Mouse (Mus musculus) hindbrain, embryonic 13.5 days (tissue): Measurements from ENCODE around the gene Pear1. TPM values are rescaled to one million over a fixed set of nuclear protein-coding genes. Genes with fewer than 3 reads are reported as not detected.

Experiments used
- ATAC-seq: fragments of 200-750 bp; cut with Nextera tagmentation; 2 replicates; pipeline ENCODE4 v1.8.0; 2017; ENCODE audit warnings: moderate TSS enrichment; ENCODE audit not compliant: low FRiP score
- H3K27ac ChIP-seq: fragments of 300-500 bp; sonication (generic); 2 replicates; pipeline ENCODE4 v1.5.1; 2015; ENCODE audit warnings: inconsistent platforms, mild to moderate bottlenecking, moderate library complexity
- H3K27me3 ChIP-seq: fragments of 300-500 bp; sonication (generic); 2 replicates; pipeline ENCODE4 v1.6.1; 2015; ENCODE audit warnings: mild to moderate bottlenecking, inconsistent platforms
- H3K36me3 ChIP-seq: fragments of 300-500 bp; sonication (generic); 2 replicates; pipeline ENCODE4 v1.6.1; 2015; ENCODE audit warnings: mild to moderate bottlenecking, inconsistent platforms
- H3K4me1 ChIP-seq: fragments of 300-500 bp; sonication (generic); replicated peaks from 2 replicates; pipeline ENCODE4 v1.6.1; 2015; ENCODE audit warnings: inconsistent platforms
- H3K4me2 ChIP-seq: fragments of 300-500 bp; sonication (generic); 2 replicates; pipeline ENCODE4 v1.6.1; 2015; ENCODE audit warnings: inconsistent platforms, mild to moderate bottlenecking, moderate library complexity
- H3K4me3 ChIP-seq: fragments of 300-500 bp; sonication (generic); 2 replicates; pipeline ENCODE4 v1.5.1; 2015; ENCODE audit warnings: mild to moderate bottlenecking, inconsistent platforms
- H3K9ac ChIP-seq: fragments of 300-500 bp; sonication (generic); 2 replicates; pipeline ENCODE4 v1.6.1; 2015; ENCODE audit warnings: mild to moderate bottlenecking, inconsistent platforms
- H3K9me3 ChIP-seq: fragments of 300-500 bp; sonication (generic); 2 replicates; pipeline ENCODE4 v1.6.1; 2016; ENCODE audit warnings: inconsistent platforms
- WGBS: fragments of 180-500 bp; shearing (Covaris S2); methylation state at CpG from one replicate; pipeline ENCODE4 v1.1.7; 2015; 5-methylcytosine and 5-hydroxymethylcytosine counted together
- polyA plus RNA-seq: library from polyadenylated mRNA; unstranded; fragments of >200 nt; fragmentation: Nextera tagmentation; extraction: Ambion mirVana; gene quantifications from 2 replicates; pipeline ENCODE4 v1.2.1, GENCODE M21; 2015

The Pear1 gene
- polyA plus RNA-seq, 1 experiment from 2014 or later, result 9.8 TPM

DNA sequence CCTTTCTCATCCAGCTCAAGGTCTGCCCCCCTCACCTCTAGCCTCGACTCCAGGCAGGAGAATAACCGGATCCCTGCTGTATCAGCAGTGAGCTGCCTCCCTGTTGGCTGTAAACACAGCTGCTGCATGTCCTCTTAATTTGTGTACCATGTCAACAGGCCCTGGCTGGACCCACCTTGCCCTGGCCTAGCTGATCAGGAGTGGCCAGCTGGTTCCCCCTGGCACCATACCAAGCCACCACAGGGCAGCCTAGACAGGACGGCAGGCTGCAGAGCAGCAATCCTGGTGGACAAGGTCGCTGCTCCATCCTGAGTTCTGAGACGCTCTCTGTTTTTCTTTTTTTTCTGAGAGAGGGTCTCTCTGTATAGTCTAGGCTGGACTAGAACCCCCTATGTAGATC is 22.4 kb downstream of the Pear1 start:
- Histone ChIP-seq H3K36me3 (no peaks in the 10 kb centered on the region), H3K4me2 (no peak overlapping the region), H3K27ac (no peak overlapping the region), H3K27me3 (peaks cover 97% of the 10 kb centered on the region), H3K4me1 (peaks cover 34% of the 10 kb centered on the region), H3K4me3 (no peak overlapping the region), H3K9ac (no peak overlapping the region), H3K9me3 (no peaks in the 10 kb centered on the region)
- 66% methylated on average over 5 of the region's 5 CpGs for WGBS
- ATAC-seq, result no peak

DNA sequence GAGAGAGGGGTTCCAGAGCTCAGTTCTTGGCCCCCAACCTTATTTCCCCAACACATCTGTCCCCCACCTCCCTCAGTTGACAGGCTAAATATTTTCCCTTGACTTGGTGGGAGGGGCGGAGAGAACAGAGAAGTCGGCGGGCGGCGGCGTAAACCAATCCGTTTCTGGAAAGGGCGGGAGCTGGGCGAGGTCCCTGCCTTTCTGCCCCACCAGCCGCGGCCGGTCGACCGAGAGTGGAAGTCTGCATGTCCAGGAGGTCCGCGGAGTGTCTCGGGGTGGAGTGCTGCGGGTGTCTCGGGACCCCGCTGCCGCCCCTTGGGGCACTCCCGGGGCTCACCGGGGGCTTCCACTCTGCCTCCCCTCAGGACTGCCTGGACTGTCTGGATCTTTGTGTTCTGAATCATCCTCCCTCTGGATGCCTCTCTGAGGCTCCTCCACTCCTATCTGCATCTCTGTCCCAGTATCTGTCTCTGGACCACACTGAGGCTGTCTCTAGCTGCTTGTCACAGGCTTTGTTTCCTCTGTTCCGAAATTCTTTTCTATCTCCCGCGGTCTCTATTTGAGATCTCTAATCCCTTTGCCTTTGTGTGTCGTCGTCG is 27.3 kb downstream of the Pear1 start, which contains the start of gene Insrr:
Gene Insrr (plus strand): TSS at position 216 of the 599 bp plus-strand sequence.
- H3K27ac ChIP-seq, result no peak within 1 kb of the TSS
- WGBS, result 1% methylated on average over 29 of the region's 29 CpGs
- H3K4me1 ChIP-seq, result peaks cover 50% of the 10 kb centered on the region
- H3K36me3 ChIP-seq, result no peaks in the 10 kb centered on the region
- no peak for ATAC-seq
- peaks cover 97% of the 10 kb centered on the region for H3K27me3 ChIP-seq
- H3K4me2 ChIP-seq, result peak within 1 kb of the TSS; percentile 59
- H3K4me3 ChIP-seq, result peak within 1 kb of the TSS; percentile 38
- no peaks in the 10 kb centered on the region for H3K9me3 ChIP-seq
- H3K9ac ChIP-seq, result peak within 1 kb of the TSS; percentile 56

DNA sequence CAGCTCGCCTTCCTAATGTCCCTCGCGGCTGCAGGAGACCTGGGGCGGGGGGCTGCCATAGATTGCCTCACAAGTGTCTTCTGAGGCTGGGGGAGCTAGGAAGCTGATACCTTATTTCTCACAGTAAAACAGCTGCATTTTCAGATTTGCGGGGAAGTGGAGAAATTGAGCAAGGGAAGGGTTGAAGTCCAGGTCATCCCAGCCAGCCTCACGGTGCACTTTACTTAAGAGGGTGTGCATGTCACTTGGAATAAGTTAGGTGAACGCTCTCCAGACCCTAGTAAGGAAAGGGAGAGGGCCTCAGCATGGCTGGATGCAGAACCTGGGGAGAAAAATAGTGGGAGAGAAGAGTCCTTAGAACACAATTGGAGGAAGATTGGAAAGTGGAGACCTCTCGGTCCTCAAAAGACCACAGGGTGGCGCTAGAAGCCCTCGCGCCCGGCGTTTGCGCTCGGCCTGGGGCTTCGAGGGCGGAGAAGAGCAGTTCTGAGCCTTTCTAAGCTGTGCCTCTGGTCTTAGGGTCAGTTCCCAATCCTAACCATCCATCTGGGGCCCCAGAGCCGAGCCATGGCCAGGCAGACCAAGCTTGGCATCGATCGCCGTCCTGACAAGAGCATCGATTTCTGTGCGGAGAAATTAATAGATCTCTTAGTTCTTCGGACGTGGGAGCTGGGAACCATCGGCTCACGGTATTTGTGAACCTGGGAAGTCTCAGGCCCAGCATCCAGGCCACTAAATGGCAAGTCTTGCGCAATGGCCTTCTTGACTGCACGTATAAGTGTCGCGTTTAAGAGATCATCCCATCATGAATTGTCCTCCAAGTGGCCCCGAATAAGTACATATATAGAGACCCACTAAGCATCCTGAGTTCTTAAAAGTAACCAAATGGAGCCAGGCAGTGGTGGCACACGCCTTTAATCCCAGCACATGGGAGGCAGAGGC is 28.5 kb downstream of the Pear1 start:
- H3K9me3 ChIP-seq, result no peaks in the 10 kb centered on the region
- WGBS, result 14% methylated on average over 33 of the region's 33 CpGs
- H3K4me1 ChIP-seq, result peaks cover 50% of the 10 kb centered on the region
- no peak overlapping the region for H3K27ac ChIP-seq
- H3K27me3 ChIP-seq, result peaks cover 99% of the 10 kb centered on the region
- no peak for ATAC-seq
- H3K4me3 ChIP-seq, result peak overlapping the region; percentile 38
- peak overlapping the region; percentile 64 for H3K9ac ChIP-seq
- no peaks in the 10 kb centered on the region for H3K36me3 ChIP-seq
- H3K4me2 ChIP-seq, result peak overlapping the region; percentile 59

DNA sequence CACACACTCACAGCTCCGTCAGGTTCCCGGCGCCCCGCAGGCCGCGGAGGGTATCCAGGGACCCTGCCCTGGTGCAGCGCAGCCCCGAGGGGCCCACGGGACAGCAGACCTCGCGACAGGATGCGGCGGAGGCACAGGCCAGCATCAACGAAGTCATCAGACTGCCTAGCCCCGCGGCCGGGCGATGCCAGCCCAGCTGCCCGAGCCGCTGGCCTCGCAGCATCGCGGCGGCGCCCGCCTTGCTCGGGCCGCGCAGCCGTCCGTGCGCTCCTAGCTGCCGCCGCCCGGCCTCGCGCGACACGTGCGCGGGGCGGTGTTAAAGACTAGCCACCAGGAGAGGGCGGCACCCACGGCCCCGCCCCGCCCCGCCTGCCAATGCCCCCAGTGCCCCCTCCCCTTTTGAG is 29.2 kb downstream of the Pear1 start, which contains the start of gene Ntrk1:
Gene Ntrk1 (minus strand): TSS at position 241 of the 404 bp plus-strand sequence.
- H3K9me3 ChIP-seq, result no peaks in the 10 kb centered on the region
- H3K27ac ChIP-seq, result no peak within 1 kb of the TSS
- ATAC-seq, result peak; percentile 49
- WGBS, result 0% methylated on average over 41 of the region's 47 CpGs
- peaks cover 53% of the 10 kb centered on the region for H3K4me1 ChIP-seq
- peak within 1 kb of the TSS; percentile 59 for H3K4me2 ChIP-seq
- no peaks in the 10 kb centered on the region for H3K36me3 ChIP-seq
- peak within 1 kb of the TSS; percentile 38 for H3K4me3 ChIP-seq
- H3K27me3 ChIP-seq, result peaks cover 98% of the 10 kb centered on the region
- H3K9ac ChIP-seq, result peak within 1 kb of the TSS; percentile 64

DNA sequence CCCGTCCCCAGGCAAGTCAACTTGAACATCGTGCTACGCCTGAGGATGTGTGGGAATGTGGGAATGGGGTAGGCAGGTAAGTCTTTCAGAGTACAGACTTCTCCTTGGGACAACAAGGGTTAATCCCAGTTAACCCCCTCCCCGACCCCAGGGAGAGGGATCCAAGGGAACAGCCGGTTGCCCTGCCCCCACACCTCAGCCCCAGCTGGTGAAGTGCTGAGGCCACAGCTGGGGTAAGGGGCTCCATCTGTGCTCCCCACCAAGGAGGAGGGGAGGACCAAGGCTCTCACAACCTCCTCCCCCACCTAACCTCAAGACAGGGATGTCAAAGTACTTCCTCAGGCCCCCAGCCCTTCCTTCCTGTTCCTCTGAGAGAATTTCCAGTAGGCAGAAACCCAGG is 34.3 kb downstream of the Pear1 start:
- Histone ChIP-seq H3K4me3 (no peak overlapping the region), H3K27ac (peak overlapping the region; percentile 18; the same call in 1 of the 2 replicates), H3K4me1 (peaks cover 28% of the 10 kb centered on the region), H3K9me3 (no peaks in the 10 kb centered on the region), H3K27me3 (peaks cover 51% of the 10 kb centered on the region), H3K36me3 (no peaks in the 10 kb centered on the region), H3K4me2 (no peak overlapping the region), H3K9ac (no peak overlapping the region)
- ATAC-seq, result no peak
- WGBS, result 34% methylated on average over 5 of the region's 5 CpGs

DNA sequence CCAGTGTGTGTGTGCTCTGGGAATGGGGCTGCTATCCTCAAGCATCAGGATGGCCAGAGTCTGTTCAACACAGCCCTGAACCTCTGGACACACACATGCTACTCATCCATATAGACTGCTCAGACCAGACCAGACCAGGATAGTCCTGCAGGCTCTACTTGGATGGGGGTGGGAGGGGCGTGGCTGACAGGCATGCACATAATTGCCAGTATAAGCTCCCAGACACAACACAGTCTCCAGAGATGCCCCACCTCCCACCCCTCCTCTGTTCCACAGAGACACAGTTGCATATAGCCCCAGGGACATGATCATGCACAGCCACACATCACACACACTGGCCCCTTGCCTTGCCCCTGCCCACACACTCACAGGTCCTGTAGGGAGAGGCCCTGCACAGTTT is 34.9 kb downstream of the Pear1 start:
- WGBS, result 48% methylated on average over 1 of the region's 1 CpGs

DNA sequence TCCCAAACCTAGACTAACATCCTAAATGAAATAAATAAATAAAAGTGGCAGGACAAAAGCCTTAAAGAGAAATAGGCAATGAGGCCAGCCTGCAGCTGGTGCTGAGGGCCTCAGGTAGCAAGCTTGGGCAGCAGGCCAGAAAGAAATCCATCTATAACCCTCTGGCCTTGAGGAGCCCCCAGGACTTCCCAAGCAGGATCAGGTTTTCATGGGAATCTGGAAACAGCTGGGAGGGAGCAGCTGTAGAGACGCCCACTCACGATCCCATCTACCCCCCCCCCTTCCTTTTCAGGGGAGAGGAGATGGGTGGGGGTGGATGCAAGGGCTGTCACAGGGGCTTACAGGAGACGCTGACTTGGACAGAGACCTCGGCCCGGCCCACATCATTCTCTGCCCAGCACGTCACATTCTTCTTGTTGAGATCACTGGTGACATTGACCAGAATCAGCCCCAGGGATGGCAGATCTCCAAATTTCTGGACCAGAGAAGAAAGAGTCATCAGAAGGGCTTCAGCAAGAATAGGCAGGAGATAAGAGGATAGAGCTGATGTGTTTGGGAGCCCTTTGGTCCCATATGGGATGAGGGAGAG is 38.4 kb downstream of the Pear1 start:
- Histone ChIP-seq H3K9ac (no peak overlapping the region), H3K4me1 (peaks cover 26% of the 10 kb centered on the region), H3K36me3 (no peaks in the 10 kb centered on the region), H3K9me3 (no peaks in the 10 kb centered on the region), H3K27ac (no peak overlapping the region), H3K27me3 (peaks cover 10% of the 10 kb centered on the region; the same call in 1 of the 2 replicates), H3K4me2 (no peak overlapping the region), H3K4me3 (no peak overlapping the region)
- ATAC-seq, result no peak
- WGBS, result 44% methylated on average over 6 of the region's 6 CpGs

More for the DNA sequence above, 34.9 kb downstream of the Pear1 start:
- no peak overlapping the region for H3K9ac ChIP-seq
- no peak for ATAC-seq
- H3K36me3 ChIP-seq, result no peaks in the 10 kb centered on the region
- H3K4me2 ChIP-seq, result no peak overlapping the region
- H3K27ac ChIP-seq, result 0 out of 2 replicates have a peak overlapping the region, but pooled peaks have one; percentile 18
- H3K9me3 ChIP-seq, result no peaks in the 10 kb centered on the region
- H3K4me1 ChIP-seq, result peaks cover 23% of the 10 kb centered on the region
- H3K4me3 ChIP-seq, result no peak overlapping the region
- H3K27me3 ChIP-seq, result peaks cover 46% of the 10 kb centered on the region

DNA sequence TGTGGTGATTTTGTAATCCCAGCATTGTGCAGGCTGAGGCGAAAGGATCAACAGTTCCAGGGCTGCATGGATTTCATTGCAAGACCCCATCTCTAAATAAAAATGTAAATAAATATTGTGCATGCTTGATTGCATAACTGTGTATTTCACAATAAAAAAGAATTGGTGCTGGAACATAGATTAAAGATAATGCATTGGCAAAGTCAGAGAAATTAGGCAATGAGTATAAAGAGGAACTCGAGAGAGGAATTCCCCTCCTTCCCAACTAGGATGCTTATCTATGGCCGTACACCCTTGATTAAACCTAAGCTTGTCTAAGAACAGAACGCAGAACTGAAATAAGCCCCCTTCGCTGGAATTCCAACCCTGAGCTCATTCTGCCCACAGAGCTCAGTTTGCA is 39.0 kb downstream of the Pear1 start:
- Histone ChIP-seq H3K27me3 (0 out of 2 replicates have a peak, but pooled peaks cover 5% of the 10 kb centered on the region), H3K9me3 (no peaks in the 10 kb centered on the region), H3K4me1 (peaks cover 25% of the 10 kb centered on the region), H3K9ac (no peak overlapping the region), H3K27ac (no peak overlapping the region), H3K4me2 (no peak overlapping the region), H3K36me3 (no peaks in the 10 kb centered on the region), H3K4me3 (no peak overlapping the region)
- ATAC-seq, result no peak
- 88% methylated on average over 5 of the region's 5 CpGs for WGBS

DNA sequence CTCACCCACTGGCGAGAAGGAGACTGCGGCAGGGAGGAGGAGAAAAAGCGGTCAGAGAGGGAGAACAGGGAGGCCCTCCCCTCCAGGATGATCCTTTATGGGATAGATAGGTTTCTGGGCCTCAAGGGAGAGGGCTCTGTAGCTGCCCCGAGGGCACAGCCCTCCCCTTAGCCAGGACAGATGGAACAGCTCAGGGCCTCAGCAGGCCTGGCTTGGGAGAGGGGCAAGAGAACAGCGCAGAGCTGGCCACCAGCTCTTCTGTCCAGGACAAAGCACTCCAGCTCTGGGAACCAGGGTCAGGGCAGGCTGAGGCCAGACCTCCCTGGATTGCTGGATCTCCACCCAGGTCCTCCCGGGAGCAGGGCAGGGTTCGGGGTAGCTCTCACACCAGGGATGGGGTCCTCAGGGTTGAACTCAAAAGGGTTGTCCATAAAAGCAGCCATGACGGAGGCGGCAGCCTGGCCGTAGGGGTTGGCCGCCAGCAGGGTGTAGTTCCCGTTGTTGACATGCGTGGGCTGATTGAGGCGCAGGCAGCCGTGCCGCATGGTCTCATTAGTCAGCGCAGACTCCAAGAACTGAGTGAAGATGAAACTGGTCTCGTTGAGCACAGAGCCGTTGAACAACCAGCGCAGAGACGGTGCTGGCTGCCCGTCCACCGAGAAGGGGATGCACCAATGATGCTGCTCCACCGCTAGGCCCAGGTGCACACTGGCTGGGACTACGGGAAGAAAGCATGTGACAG is 40.7 kb downstream of the Pear1 start:
- Histone ChIP-seq H3K4me2 (no peak overlapping the region), H3K4me1 (peaks cover 18% of the 10 kb centered on the region), H3K27me3 (0 out of 2 replicates have a peak, but pooled peaks cover under 1% of the 10 kb centered on the region), H3K27ac (no peak overlapping the region), H3K4me3 (no peak overlapping the region), H3K9ac (no peak overlapping the region), H3K9me3 (no peaks in the 10 kb centered on the region), H3K36me3 (no peaks in the 10 kb centered on the region)
- ATAC-seq, result no peak
- 83% methylated on average over 25 of the region's 25 CpGs for WGBS

DNA sequence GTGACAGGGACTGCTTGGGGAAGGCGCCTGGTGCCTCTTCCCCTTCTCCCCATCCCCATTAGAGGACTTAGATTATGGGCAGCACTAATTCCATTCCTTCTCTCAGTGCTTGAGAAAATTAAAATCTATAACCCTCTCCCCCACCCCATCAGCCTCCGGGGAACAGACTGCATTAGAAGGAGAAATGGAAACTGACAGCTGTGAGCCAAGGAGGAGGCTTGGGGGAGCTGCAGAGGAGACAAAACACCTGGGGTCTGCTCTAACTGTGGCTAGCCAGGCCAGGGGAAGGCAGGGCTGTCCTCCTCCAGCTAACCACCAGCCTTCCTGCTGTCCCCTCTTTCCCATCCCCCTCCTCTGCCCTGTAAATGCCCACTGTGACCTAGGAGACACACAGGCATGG is 45.0 kb downstream of the Pear1 start:
- Histone ChIP-seq H3K27me3 (0 out of 2 replicates have a peak, but pooled peaks cover 8% of the 10 kb centered on the region), H3K4me2 (no peak overlapping the region), H3K27ac (peak overlapping the region; percentile 70), H3K36me3 (no peaks in the 10 kb centered on the region), H3K4me1 (peaks cover 49% of the 10 kb centered on the region), H3K4me3 (no peak overlapping the region), H3K9ac (peak overlapping the region; percentile 43; the same call in 1 of the 2 replicates), H3K9me3 (no peaks in the 10 kb centered on the region)
- WGBS, result 29% methylated on average over 2 of the region's 2 CpGs
- ATAC-seq, result 0 out of 2 replicates have a peak, but pooled peaks have one; percentile 30

DNA sequence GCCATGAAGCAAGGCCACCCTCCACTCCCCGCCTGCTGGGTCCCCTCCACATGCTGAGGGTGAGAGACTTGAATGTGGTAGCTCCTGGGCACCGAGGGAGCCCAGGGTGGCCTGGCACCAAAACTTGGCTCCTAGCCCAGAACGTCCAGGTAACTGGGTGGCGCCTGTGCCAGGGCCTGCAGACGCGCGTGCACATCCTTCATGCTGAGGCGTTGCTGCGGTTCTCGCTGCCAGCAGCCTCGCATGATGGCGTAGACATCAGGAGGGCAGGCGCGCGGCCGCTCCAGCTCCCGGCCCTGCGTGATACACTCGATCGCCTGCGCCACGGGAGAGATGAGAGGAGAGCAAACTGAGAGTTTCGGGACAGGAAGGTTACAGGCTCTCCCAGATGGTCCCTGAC is 45.8 kb downstream of the Pear1 start:
- no peaks in the 10 kb centered on the region for H3K36me3 ChIP-seq
- H3K4me2 ChIP-seq, result peak overlapping the region; percentile 37
- 39% methylated on average over 23 of the region's 23 CpGs for WGBS
- 0 out of 2 replicates have a peak, but pooled peaks cover 8% of the 10 kb centered on the region for H3K27me3 ChIP-seq
- peaks cover 48% of the 10 kb centered on the region for H3K4me1 ChIP-seq
- H3K27ac ChIP-seq, result peak overlapping the region; percentile 70
- peak overlapping the region; percentile 43 for H3K9ac ChIP-seq
- H3K4me3 ChIP-seq, result no peak overlapping the region
- 0 out of 2 replicates have a peak, but pooled peaks have one; percentile 26 for ATAC-seq
- no peaks in the 10 kb centered on the region for H3K9me3 ChIP-seq
